In the genomic region with DNA sequence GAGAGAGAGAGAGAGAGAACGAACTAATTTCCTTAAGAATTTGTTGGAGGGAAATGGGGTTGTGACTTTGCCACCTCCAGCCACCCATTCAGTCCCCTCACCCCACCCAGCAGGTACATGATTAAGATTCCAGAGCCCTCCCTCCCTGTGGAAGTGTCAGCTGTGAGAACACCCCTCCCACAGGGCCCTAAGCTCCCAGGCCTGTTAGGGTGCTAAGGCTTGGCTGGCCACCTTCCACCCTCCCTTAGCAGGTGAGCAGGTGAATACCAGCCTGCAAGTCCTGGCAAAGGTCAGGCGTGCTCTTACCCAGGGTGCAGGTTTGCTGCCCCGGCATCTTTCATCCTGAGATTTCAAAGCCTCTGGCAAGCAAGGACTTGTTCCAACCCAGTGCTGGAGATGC, we compare ENCODE assay signal across 8 mouse cellular contexts. TPM values are rescaled to one million over a fixed set of nuclear protein-coding genes. Genes with fewer than 3 reads are reported as not detected.
A peak's percentile ranks its signal among the peaks of the same experiment; 100 is the strongest.
DNase-seq lines count a peak whose midpoint lies in the region; ATAC-seq lines count a peak whose summit lies in the region.

No protein-coding gene starts in this region.

- peak overlapping the region; percentile 92 for H3K4me3 ChIP-seq in heart, embryonic 16.5 days (ENCODE audit: low read length)
- peak overlapping the region; percentile 80 for H3K4me3 ChIP-seq in hindbrain, embryonic 12.5 days
- peak overlapping the region; percentile 77 for H3K4me3 ChIP-seq in limb, embryonic 13.5 days
- H3K4me3 ChIP-seq in neural tube, embryonic 13.5 days, result peak overlapping the region; percentile 72

- peak overlapping the region; percentile 96 for H3K9ac ChIP-seq in heart, embryonic 16.5 days (ENCODE audit: low read length)
- peak overlapping the region; percentile 90; the same call in 1 of the 2 replicates for H3K9ac ChIP-seq in hindbrain, embryonic 12.5 days
- 0 out of 2 replicates have a peak overlapping the region, but pooled peaks have one; percentile 35 for H3K9ac ChIP-seq in limb, embryonic 13.5 days
- peak overlapping the region; percentile 92 for H3K9ac ChIP-seq in neural tube, embryonic 13.5 days

- peak overlapping the region; percentile 97 for H3K27ac ChIP-seq in heart, embryonic 16.5 days (ENCODE audit: low read length)
- H3K27ac ChIP-seq in hindbrain, embryonic 12.5 days, result no peak overlapping the region
- H3K27ac ChIP-seq in limb, embryonic 13.5 days, result peak overlapping the region; percentile 39; the same call in 1 of the 2 replicates
- no peak overlapping the region for H3K27ac ChIP-seq in neural tube, embryonic 13.5 days (replicated peaks)

- peak overlapping the region; percentile 91 for H3K4me2 ChIP-seq in heart, embryonic 16.5 days (ENCODE audit: low read depth, low read length)
- H3K4me2 ChIP-seq in hindbrain, embryonic 12.5 days (replicated peaks), result peak overlapping the region; percentile 92
- H3K4me2 ChIP-seq in limb, embryonic 13.5 days (replicated peaks), result peak overlapping the region; percentile 95
- H3K4me2 ChIP-seq in neural tube, embryonic 13.5 days, result peak overlapping the region; percentile 95

- H3K9me3 ChIP-seq in heart, embryonic 16.5 days (replicated peaks; ENCODE audit: control insufficient read depth, low read length), result no peaks in the 10 kb centered on the region
- no peaks in the 10 kb centered on the region for H3K9me3 ChIP-seq in hindbrain, embryonic 12.5 days (replicated peaks)
- no peaks in the 10 kb centered on the region for H3K9me3 ChIP-seq in limb, embryonic 13.5 days
- H3K9me3 ChIP-seq in neural tube, embryonic 13.5 days, result no peaks in the 10 kb centered on the region

- WGBS in heart, embryonic 16.5 days, result 53% methylated on average over 3 of the region's 3 CpGs
- 70% methylated on average over 3 of the region's 3 CpGs for WGBS in hindbrain, embryonic 12.5 days
- 65% methylated on average over 3 of the region's 3 CpGs for WGBS in limb, embryonic 13.5 days
- 71% methylated on average over 3 of the region's 3 CpGs for WGBS in neural tube, embryonic 13.5 days

- ATAC-seq in heart, embryonic 16.5 days (replicated peaks; ENCODE audit: extremely low read depth, insufficient read depth, low FRiP score), result no peak
- no peak for ATAC-seq in hindbrain, embryonic 12.5 days (ENCODE audit: low FRiP score)
- no peak for ATAC-seq in limb, embryonic 13.5 days (ENCODE audit: low FRiP score, low read depth)
- ATAC-seq in neural tube, embryonic 13.5 days (ENCODE audit: low read depth), result no peak
- ATAC-seq in CD4-positive, CD25-positive, alpha-beta regulatory T cell, adult 4 months, result no peak

- H3K36me3 ChIP-seq in heart, embryonic 16.5 days (ENCODE audit: control insufficient read depth, insufficient read depth), result no peaks in the 10 kb centered on the region
- 0 out of 2 replicates have a peak, but pooled peaks cover 4% of the 10 kb centered on the region for H3K36me3 ChIP-seq in hindbrain, embryonic 12.5 days
- no peaks in the 10 kb centered on the region for H3K36me3 ChIP-seq in limb, embryonic 13.5 days
- H3K36me3 ChIP-seq in neural tube, embryonic 13.5 days, result no peaks in the 10 kb centered on the region

- no peaks in the 10 kb centered on the region for H3K27me3 ChIP-seq in heart, embryonic 16.5 days (ENCODE audit: control insufficient read depth, insufficient read depth, low read length)
- H3K27me3 ChIP-seq in hindbrain, embryonic 12.5 days, result no peaks in the 10 kb centered on the region
- no peaks in the 10 kb centered on the region for H3K27me3 ChIP-seq in limb, embryonic 13.5 days
- no peaks in the 10 kb centered on the region for H3K27me3 ChIP-seq in neural tube, embryonic 13.5 days

- intact Hi-C loops in heart, postnatal 36 days (cut with DNase I), result no loop called here

- peaks cover 75% of the 10 kb centered on the region for H3K4me1 ChIP-seq in heart, embryonic 16.5 days (ENCODE audit: control insufficient read depth, insufficient read depth, low read length)
- peaks cover 73% of the 10 kb centered on the region for H3K4me1 ChIP-seq in hindbrain, embryonic 12.5 days
- H3K4me1 ChIP-seq in limb, embryonic 13.5 days, result peaks cover 82% of the 10 kb centered on the region
- H3K4me1 ChIP-seq in neural tube, embryonic 13.5 days (replicated peaks), result peaks cover 85% of the 10 kb centered on the region

- DNase-seq in heart, postnatal 36 days, result no peak
- DNase-seq in cerebellum, adult 9-11 months, result no peak
- DNase-seq in right cerebral cortex, adult 2 months (ENCODE audit: low spot score in 2 of 2), result no peak

RNA-seq across cellular contexts. Expression of gene Fam129b, which starts 2.5 kb away (rescaled TPM):
- polyA plus RNA-seq in heart, embryonic 16.5 days (2015; fragmentation: Nextera tagmentation; extraction: Ambion mirVana), result 44.9 and 57.3 TPM in 2 replicates
- 10 to 100 TPM; 22.5 to 26.9 TPM for total RNA-seq in heart, postnatal 36 days (2021)
- polyA plus RNA-seq in hindbrain, embryonic 12.5 days (2016; fragmentation: Nextera tagmentation; extraction: Ambion mirVana), result 42.2 and 43.8 TPM in 2 replicates
- polyA plus RNA-seq in limb, embryonic 13.5 days (2015; fragmentation: Nextera tagmentation; extraction: Ambion mirVana), result 48.5 and 55.8 TPM in 2 replicates
- 35.9 and 37.3 TPM in 2 replicates for polyA plus RNA-seq in neural tube, embryonic 13.5 days (2015; fragmentation: Nextera tagmentation; extraction: Ambion mirVana)
- 1 to 10 TPM in 1 of 2 experiments, under 1 TPM in 1; 0.97 to 1.0 TPM for polyA plus RNA-seq in CD4-positive, CD25-positive, alpha-beta regulatory T cell, adult 4 months (2017; shearing (Covaris generic))

RNA-seq across cellular contexts. Expression of gene Stxbp1, which starts 31.4 kb away (rescaled TPM):
- polyA plus RNA-seq in heart, embryonic 16.5 days (2015; fragmentation: Nextera tagmentation; extraction: Ambion mirVana), result 28.0 and 29.2 TPM in 2 replicates
- total RNA-seq in heart, postnatal 36 days (2021), result 10 to 100 TPM; 10.1 to 14.3 TPM
- 102 and 105 TPM in 2 replicates for polyA plus RNA-seq in hindbrain, embryonic 12.5 days (2016; fragmentation: Nextera tagmentation; extraction: Ambion mirVana)
- 20.8 and 20.9 TPM in 2 replicates for polyA plus RNA-seq in limb, embryonic 13.5 days (2015; fragmentation: Nextera tagmentation; extraction: Ambion mirVana)
- polyA plus RNA-seq in neural tube, embryonic 13.5 days (2015; fragmentation: Nextera tagmentation; extraction: Ambion mirVana), result 192 and 198 TPM in 2 replicates
- 1 to 10 TPM; 4.2 to 4.7 TPM for polyA plus RNA-seq in CD4-positive, CD25-positive, alpha-beta regulatory T cell, adult 4 months (2017; shearing (Covaris generic))

Comparison
In these comparisons a context has a peak if more than half of its experiments do, and no peak if none do; other contexts are left out.
1. H3K27ac ChIP-seq: peak in heart, embryonic 16.5 days (single experiment) and limb, embryonic 13.5 days (single experiment); none in hindbrain, embryonic 12.5 days (single experiment) and neural tube, embryonic 13.5 days (single experiment).
2. H3K9ac ChIP-seq: peak in every context shown above with its lines; median percentile 96 in heart, embryonic 16.5 days; 92 in neural tube, embryonic 13.5 days; 90 in hindbrain, embryonic 12.5 days; 35 in limb, embryonic 13.5 days.
3. RNA of gene Fam129b, which starts 2.5 kb away (polyA plus RNA-seq): 48.5 to 55.8 TPM in limb, embryonic 13.5 days, 44.9 to 57.3 TPM in heart, embryonic 16.5 days, 42.2 to 43.8 TPM in hindbrain, embryonic 12.5 days and 35.9 to 37.3 TPM in neural tube, embryonic 13.5 days; 0.97 to 1.0 TPM in CD4-positive, CD25-positive, alpha-beta regulatory T cell, adult 4 months; every median in the first group is over 10 times any median in the second.
4. Peak in every context shown above with its lines, with median percentiles within 50 percentile points of each other: H3K4me2 ChIP-seq and H3K4me3 ChIP-seq.